Mouse (Mus musculus) embryonic facial prominence, embryonic 13.5 days (tissue): ENCODE measurements around the gene Map3k3. TPM values are rescaled to one million over a fixed set of nuclear protein-coding genes. Genes with fewer than 3 reads are reported as not detected.
"Not testable (repeated sequence)": the region's sequence is repeated elsewhere in the genome, so short reads cannot be mapped to it uniquely, and the experiment has no call there.

Experiments
- ATAC-seq: fragments of 200-750 bp; cut with Nextera tagmentation; 2 replicates; pipeline ENCODE4 v1.8.0; 2017; ENCODE audit warnings: low read depth; ENCODE audit not compliant: insufficient number of reproducible peaks, insufficient read depth, low FRiP score, low TSS enrichment
- H3K27ac ChIP-seq: fragments of 300-500 bp; sonication (generic); 2 replicates; pipeline ENCODE4 v1.5.1; 2015; ENCODE audit warnings: moderate library complexity, mild to moderate bottlenecking, inconsistent platforms
- H3K27me3 ChIP-seq: fragments of 300-500 bp; sonication (generic); 2 replicates; pipeline ENCODE4 v1.6.1; 2015; ENCODE audit warnings: mild to moderate bottlenecking, inconsistent platforms
- H3K36me3 ChIP-seq: fragments of 300-500 bp; sonication (generic); 2 replicates; pipeline ENCODE4 v1.6.1; 2015; ENCODE audit warnings: mild to moderate bottlenecking, inconsistent platforms
- H3K4me1 ChIP-seq: fragments of 300-500 bp; sonication (generic); 2 replicates; pipeline ENCODE4 v1.6.1; 2015; ENCODE audit warnings: inconsistent platforms
- H3K4me2 ChIP-seq: fragments of 300-500 bp; sonication (generic); 2 replicates; pipeline ENCODE4 v1.6.1; 2015; ENCODE audit warnings: moderate library complexity, mild to moderate bottlenecking, inconsistent platforms
- H3K4me3 ChIP-seq: fragments of 300-500 bp; sonication (generic); 2 replicates; pipeline ENCODE4 v1.5.1; 2015; ENCODE audit warnings: mild to moderate bottlenecking, inconsistent platforms
- H3K9ac ChIP-seq: fragments of 300-500 bp; sonication (generic); 2 replicates; pipeline ENCODE4 v1.6.1; 2015; ENCODE audit warnings: mild to moderate bottlenecking, inconsistent platforms
- H3K9me3 ChIP-seq: fragments of 300-500 bp; sonication (generic); 2 replicates; pipeline ENCODE4 v1.6.1; 2016; ENCODE audit warnings: inconsistent platforms
- WGBS: fragments of 180-500 bp; shearing (Covaris S2); methylation state at CpG from one replicate; pipeline ENCODE4 v1.1.7; 2015; ENCODE audit warnings: mixed read lengths; 5-methylcytosine and 5-hydroxymethylcytosine counted together
- polyA plus RNA-seq: library from polyadenylated mRNA; unstranded; fragments of >200 nt; fragmentation: Nextera tagmentation; extraction: Ambion mirVana; gene quantifications from 2 replicates; pipeline ENCODE4 v1.2.1, GENCODE M21; 2015

The Map3k3 gene
- polyA plus RNA-seq, 1 experiment from 2014 or later = 25.6 TPM

- no peak overlapping the region for H3K4me3 ChIP-seq
- no peaks in the 10 kb centered on the region for H3K27me3 ChIP-seq
- no peak overlapping the region for H3K4me2 ChIP-seq
- no peak for ATAC-seq
- peaks cover 63% of the 10 kb centered on the region for H3K36me3 ChIP-seq
- H3K4me1 ChIP-seq = peaks cover 5% of the 10 kb centered on the region; the same call in 1 of the 2 replicates
- H3K9me3 ChIP-seq = no peaks in the 10 kb centered on the region
- WGBS = 87% methylated on average over 4 of the region's 4 CpGs
- no peak overlapping the region for H3K27ac ChIP-seq
- no peak overlapping the region for H3K9ac ChIP-seq
Measured at GRCm38 (mm10) chr11:106198277-106198676, 113.9 kb downstream of the Map3k3 start.

GRCm38 (mm10) chr11:106199997-106200396 lies 115.6 kb downstream of the Map3k3 start:
- 95% methylated on average over 7 of the region's 7 CpGs for WGBS
- not testable (repeated sequence) for H3K4me3 ChIP-seq, H3K27me3 ChIP-seq, ATAC-seq, H3K4me1 ChIP-seq, H3K9ac ChIP-seq, H3K9me3 ChIP-seq, H3K27ac ChIP-seq, H3K4me2 ChIP-seq
- H3K36me3 ChIP-seq = peaks cover 79% of the 10 kb centered on the region

GRCm38 (mm10) chr11:106200756-106201155 lies 116.3 kb downstream of the Map3k3 start:
- H3K9ac ChIP-seq = no peak overlapping the region
- no peak overlapping the region for H3K27ac ChIP-seq
- H3K4me2 ChIP-seq = no peak overlapping the region
- H3K4me3 ChIP-seq = no peak overlapping the region
- 75% methylated on average over 6 of the region's 6 CpGs for WGBS
- no peaks in the 10 kb centered on the region for H3K9me3 ChIP-seq
- no peaks in the 10 kb centered on the region for H3K4me1 ChIP-seq
- no peak for ATAC-seq
- no peaks in the 10 kb centered on the region for H3K27me3 ChIP-seq
- peaks cover 86% of the 10 kb centered on the region for H3K36me3 ChIP-seq

GRCm38 (mm10) chr11:106201337-106202122 lies 117.1 kb downstream of the Map3k3 start:
- Histone ChIP-seq H3K9ac (no peak overlapping the region), H3K4me3 (no peak overlapping the region), H3K4me1 (no peaks in the 10 kb centered on the region), H3K36me3 (peaks cover 91% of the 10 kb centered on the region), H3K27ac (no peak overlapping the region), H3K27me3 (no peaks in the 10 kb centered on the region), H3K9me3 (no peaks in the 10 kb centered on the region), H3K4me2 (no peak overlapping the region)
- WGBS = 94% methylated on average over 19 of the region's 19 CpGs
- ATAC-seq = no peak

- 86% methylated on average over 5 of the region's 5 CpGs for WGBS
- Histone ChIP-seq H3K9me3 (no peaks in the 10 kb centered on the region), H3K4me3 (no peak within 1 kb of the TSS), H3K9ac (no peak within 1 kb of the TSS), H3K4me2 (no peak within 1 kb of the TSS), H3K27ac (no peak within 1 kb of the TSS), H3K27me3 (no peaks in the 10 kb centered on the region), H3K4me1 (no peaks in the 10 kb centered on the region), H3K36me3 (peaks cover 91% of the 10 kb centered on the region)
- no peak for ATAC-seq
Measured at GRCm38 (mm10) chr11:106202123-106202465, 117.7 kb downstream of the Map3k3 start, which contains the start of gene Strada. Gene Strada, minus strand, starts transcription at chr11:106202168.

Other genes with a start within 250 kb of the Map3k3 start
- gene Cyb561, start 131.3 kb upstream of the Map3k3 start, polyA plus RNA-seq = 15.5 and 16.1 TPM in 2 replicates
- gene Ace, start 116.7 kb upstream of the Map3k3 start, polyA plus RNA-seq = 0.65 and 0.94 TPM in 2 replicates
- gene Ace3, start 89.9 kb upstream of the Map3k3 start, polyA plus RNA-seq = not detected in 2 replicates
- gene Kcnh6, start 76.5 kb upstream of the Map3k3 start, polyA plus RNA-seq = 0.31 and 0.70 TPM in 2 replicates
- gene Dcaf7, start 47.7 kb upstream of the Map3k3 start, polyA plus RNA-seq = 71.3 and 74.6 TPM in 2 replicates
- gene Taco1, start 18.6 kb upstream of the Map3k3 start, polyA plus RNA-seq = 10.2 and 10.8 TPM in 2 replicates
- gene Gm10840, start 76.2 kb downstream of the Map3k3 start, polyA plus RNA-seq = not detected in 2 replicates
- gene Limd2, start 76.2 kb downstream of the Map3k3 start, polyA plus RNA-seq = 367 and 452 TPM in 2 replicates
- 34.8 and 35.8 TPM in 2 replicates for gene Strada, start 117.6 kb downstream of the Map3k3 start, polyA plus RNA-seq
- 81.4 and 93.3 TPM in 2 replicates for gene Ccdc47, start 131.7 kb downstream of the Map3k3 start, polyA plus RNA-seq
- 81.2 and 90.4 TPM in 2 replicates for gene Ddx42, start 132.3 kb downstream of the Map3k3 start, polyA plus RNA-seq
- gene Ftsj3, start 171.5 kb downstream of the Map3k3 start, polyA plus RNA-seq = 60.0 and 63.0 TPM in 2 replicates
- gene Psmc5, start 171.5 kb downstream of the Map3k3 start, polyA plus RNA-seq = 286 and 310 TPM in 2 replicates
- gene Smarcd2, start 188.4 kb downstream of the Map3k3 start, polyA plus RNA-seq = 75.7 and 88.0 TPM in 2 replicates
- gene Tcam1, start 192.1 kb downstream of the Map3k3 start, polyA plus RNA-seq = 0.19 and 0.44 TPM in 2 replicates
- gene Gh, start 217.3 kb downstream of the Map3k3 start, polyA plus RNA-seq = not detected in 2 replicates
- gene Cd79b, start 230.1 kb downstream of the Map3k3 start, polyA plus RNA-seq = 1.8 and 2.1 TPM in 2 replicates